ENCODE assay signal across 8 mouse cellular contexts in genomic region chr1:77513959-77514324, GRCm38 (mm10). TPM values are rescaled to one million over a fixed set of nuclear protein-coding genes. Genes with fewer than 3 reads are reported as not detected.
DNase-seq lines count a peak whose midpoint lies in the region; ATAC-seq lines count a peak whose summit lies in the region.

No protein-coding gene starts in this region.

- no peak for ATAC-seq in neural tube, embryonic 11.5 days (ENCODE audit: insufficient read depth, low FRiP score, low TSS enrichment)
- ATAC-seq in liver, embryonic 13.5 days (ENCODE audit: low read depth): no peak

- WGBS in neural tube, embryonic 11.5 days: under 1% methylated on average over 9 of the region's 9 CpGs
- 2% methylated on average over 9 of the region's 9 CpGs for WGBS in liver, embryonic 13.5 days (ENCODE audit: insufficient replicate concordance)

- peak; percentile 6 for DNase-seq in adrenal gland, postnatal 10 days
- DNase-seq in adrenal gland, adult 2 months: no peak
- DNase-seq in neural tube, embryonic 11.5 days (ENCODE audit: low spot score): no peak
- DNase-seq in neural tube, embryonic 10.5 days (ENCODE audit: extremely low spot score, low spot score): no peak
- DNase-seq in liver, embryonic 13.5 days: no peak
- no peak for DNase-seq in natural killer cell, adult 2 months (ENCODE audit: low spot score in 2 of 2)
- no peak for DNase-seq in frontal cortex, adult 2 months (ENCODE audit: extremely low spot score in 1 of 2, low spot score in 1 of 2)
- DNase-seq in ovary, adult 18-20 months (ENCODE audit: low spot score): no peak

- H3K9me3 ChIP-seq in neural tube, embryonic 11.5 days (ENCODE audit: control insufficient read depth, low read length): no peaks in the 10 kb centered on the region
- H3K9me3 ChIP-seq in liver, embryonic 13.5 days (replicated peaks): no peaks in the 10 kb centered on the region

- no peaks in the 10 kb centered on the region for H3K36me3 ChIP-seq in neural tube, embryonic 11.5 days (ENCODE audit: control insufficient read depth, insufficient read depth, low read length)
- no peaks in the 10 kb centered on the region for H3K36me3 ChIP-seq in liver, embryonic 13.5 days

- no peaks in the 10 kb centered on the region for H3K27me3 ChIP-seq in neural tube, embryonic 11.5 days (ENCODE audit: control insufficient read depth, insufficient read depth, low read length)
- H3K27me3 ChIP-seq in liver, embryonic 13.5 days: peaks cover 61% of the 10 kb centered on the region

- peak overlapping the region; percentile 96 for H3K4me2 ChIP-seq in neural tube, embryonic 11.5 days (ENCODE audit: low read depth)
- H3K4me2 ChIP-seq in liver, embryonic 13.5 days: peak overlapping the region; percentile 77

- H3K4me1 ChIP-seq in neural tube, embryonic 11.5 days (ENCODE audit: control insufficient read depth, insufficient read depth, low read length): peaks cover 8% of the 10 kb centered on the region
- peaks cover 16% of the 10 kb centered on the region for H3K4me1 ChIP-seq in liver, embryonic 13.5 days (replicated peaks)

- peak overlapping the region; percentile 76 for H3K27ac ChIP-seq in neural tube, embryonic 11.5 days (ENCODE audit: low read depth, low read length)
- H3K27ac ChIP-seq in liver, embryonic 13.5 days: no peak overlapping the region

- H3K4me3 ChIP-seq in neural tube, embryonic 11.5 days (ENCODE audit: low read depth, low read length): peak overlapping the region; percentile 46
- H3K4me3 ChIP-seq in liver, embryonic 13.5 days (replicated peaks): peak overlapping the region; percentile 57

- peak overlapping the region; percentile 68 for H3K9ac ChIP-seq in neural tube, embryonic 11.5 days (ENCODE audit: low read length)
- H3K9ac ChIP-seq in liver, embryonic 13.5 days: no peak overlapping the region

RNA-seq across cellular contexts. Expression of gene Epha4, which starts 0.9 kb away (rescaled TPM):
- 1 to 10 TPM; 4.2 TPM for total RNA-seq in adrenal gland, postnatal 10 days (2021)
- total RNA-seq in adrenal gland, adult 2 months (2021): 1 to 10 TPM; 2.1 to 2.8 TPM
- polyA plus RNA-seq in adrenal gland, adult 2 months (2012; rRNA removed): 0.74 and 1.3 TPM in 2 replicates
- polyA plus RNA-seq in neural tube, embryonic 11.5 days (2014; fragmentation: Nextera tagmentation; extraction: Ambion mirVana): 23.1 and 26.6 TPM in 2 replicates
- polyA plus RNA-seq in liver, embryonic 13.5 days (2015; fragmentation: Nextera tagmentation; extraction: Ambion mirVana): 0.47 and 0.66 TPM in 2 replicates
- 43.9 and 46.1 TPM in 2 replicates for polyA plus RNA-seq in frontal cortex, adult 2 months (2012; rRNA removed)

Comparison
In these comparisons a context has a peak if more than half of its experiments do, and no peak if none do; other contexts are left out.
1. RNA of gene Epha4, which starts 0.9 kb away (polyA plus RNA-seq): 43.9 to 46.1 TPM in frontal cortex, adult 2 months and 23.1 to 26.6 TPM in neural tube, embryonic 11.5 days; 0.74 to 1.3 TPM in adrenal gland, adult 2 months and 0.47 to 0.66 TPM in liver, embryonic 13.5 days; every median in the first group is over 10 times any median in the second.